Mouse (Mus musculus) kidney, adult 2 months (tissue): Measurements from ENCODE around the gene Slbp. TPM values are rescaled to one million over a fixed set of nuclear protein-coding genes. Genes with fewer than 3 reads are reported as not detected.

Experiments
- DNase-seq: peaks from one replicate; pipeline ENCODE4 v3.0.0; 2021
- H3K27ac ChIP-seq: fragments of 200-500 bp; 2 replicates; pipeline ENCODE4 v1.5.1; 2012; ENCODE audit warnings: low read depth, low read length, control low read depth, inconsistent platforms; ENCODE audit not compliant: insufficient read depth
- H3K27me3 ChIP-seq: fragments of 200-500 bp; replicated peaks from 2 replicates; pipeline ENCODE4 v1.6.1; 2012; ENCODE audit warnings: mild to moderate bottlenecking, moderate library complexity, low read length, inconsistent platforms; ENCODE audit not compliant: control insufficient read depth, insufficient read depth
- H3K36me3 ChIP-seq: fragments of 200-500 bp; 2 replicates; pipeline ENCODE4 v1.6.1; 2012; ENCODE audit warnings: mild to moderate bottlenecking, moderate library complexity, low read length, inconsistent platforms; ENCODE audit not compliant: control insufficient read depth, insufficient read depth
- H3K4me1 ChIP-seq: fragments of 200-500 bp; 2 replicates; pipeline ENCODE4 v1.6.1; 2011; ENCODE audit warnings: low read length; ENCODE audit not compliant: control insufficient read depth, insufficient read depth
- H3K4me3 ChIP-seq: fragments of 200-500 bp; 2 replicates; pipeline ENCODE4 v1.5.1; 2011; ENCODE audit warnings: mild to moderate bottlenecking, low read depth, low read length, control low read depth; ENCODE audit not compliant: insufficient read depth
- CTCF ChIP-seq: fragments of 200-500 bp; conservative IDR thresholded peaks from 2 replicates; pipeline ENCODE4 v1.5.1; 2011; ENCODE audit warnings: low read depth, mild to moderate bottlenecking, control low read depth, low read length, moderate library complexity, mixed read lengths; ENCODE audit not compliant: insufficient read depth, insufficient read length
- POLR2A ChIP-seq: fragments of 200-500 bp; IDR thresholded peaks from one replicate; pipeline ENCODE4 v1.6.1; 2011; ENCODE audit warnings: low read depth, low read length, control low read depth
- WGBS: fragments of 180-500 bp; shearing (Covaris S2); methylation state at CpG from one replicate; pipeline ENCODE4 v1.1.7; 2018; 5-methylcytosine and 5-hydroxymethylcytosine counted together
- polyA plus RNA-seq: library from polyadenylated mRNA; depleted of rRNA; stranded (reverse); fragments of >200 nt; gene quantifications from 2 replicates; pipeline ENCODE4 v1.2.3, GENCODE M21; 2012

Gene Slbp
- polyA plus RNA-seq, 1 experiment = 15.7 TPM

DNA sequence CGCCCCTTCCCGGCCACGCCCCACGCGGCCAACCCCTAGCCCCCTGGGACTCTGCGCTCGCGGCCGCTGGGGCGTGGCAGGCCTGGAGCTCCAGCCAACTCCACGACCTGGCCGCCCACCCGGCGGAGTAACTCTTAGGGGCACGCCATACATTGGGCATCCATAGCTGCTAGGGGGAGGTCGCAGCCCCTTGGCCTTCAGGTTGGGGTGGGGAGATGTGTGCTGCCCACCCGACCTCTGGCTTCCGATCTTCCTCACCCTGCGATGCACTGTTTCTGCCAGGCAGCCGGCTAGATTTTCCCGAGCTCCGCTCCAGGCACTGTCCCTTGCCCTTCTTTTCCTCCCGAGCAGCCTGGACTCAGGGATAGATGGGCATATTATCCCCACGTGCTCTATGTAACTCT is 43.3 kb upstream of the Slbp start:
- Histone ChIP-seq H3K4me3 (peak overlapping the region; percentile 45; the same call in 1 of the 2 replicates), H3K27ac (no peak overlapping the region), H3K36me3 (no peaks in the 10 kb centered on the region), H3K27me3 (no peaks in the 10 kb centered on the region; the same call in 1 of the 2 replicates), H3K4me1 (no peaks in the 10 kb centered on the region)
- TF ChIP-seq POLR2A = no peak
- TF ChIP-seq CTCF = no peak
- WGBS = 17% methylated on average over 23 of the region's 24 CpGs
- DNase-seq = no peak

DNA sequence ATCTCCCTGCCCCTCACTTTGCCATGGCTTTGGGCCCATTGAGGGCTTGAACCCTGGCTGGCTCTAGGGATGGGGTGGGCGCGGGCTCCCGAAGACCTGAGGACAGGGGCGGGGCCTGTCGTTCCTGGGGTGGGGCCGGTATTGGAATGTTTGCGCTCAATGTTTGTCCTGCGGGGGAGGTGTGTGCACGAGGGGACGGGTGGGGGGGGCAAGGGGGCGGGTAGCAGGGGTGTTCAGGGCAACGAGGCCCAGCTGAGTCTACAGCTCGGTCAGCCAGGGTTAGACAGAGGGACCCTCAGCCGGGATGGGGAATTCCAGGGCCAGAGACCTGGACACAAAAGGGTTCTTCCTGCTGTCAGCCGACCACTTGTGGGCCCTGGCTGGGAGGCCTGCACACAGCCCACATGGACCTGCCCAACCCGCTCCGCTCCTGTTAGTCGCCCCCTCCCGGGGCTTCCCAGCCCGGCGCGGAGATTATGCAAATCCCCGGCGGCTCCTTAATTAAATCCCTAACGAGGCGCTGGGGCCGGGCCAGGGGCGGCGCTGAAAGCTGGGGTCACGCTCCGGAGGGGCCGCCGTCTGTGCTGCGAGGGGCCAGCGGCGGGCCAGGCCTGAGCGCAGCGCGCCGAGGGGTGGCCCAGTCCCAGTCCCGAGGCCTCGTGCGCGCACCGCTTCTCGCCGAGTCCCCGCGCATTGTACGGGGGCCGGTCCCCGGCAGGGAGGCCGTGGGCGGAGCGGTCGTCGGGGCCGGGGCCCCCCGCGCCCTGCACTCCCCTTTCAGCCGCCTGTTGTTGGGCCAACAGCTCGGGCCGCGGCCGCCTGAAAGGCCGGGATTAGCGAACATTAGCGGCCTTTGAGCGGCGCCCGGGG is 42.7 kb upstream of the Slbp start:
- H3K4me3 ChIP-seq = peak overlapping the region; percentile 45
- H3K27ac ChIP-seq = no peak overlapping the region
- WGBS = 8% methylated on average over 68 of the region's 71 CpGs
- H3K27me3 ChIP-seq = no peaks in the 10 kb centered on the region; the same call in 1 of the 2 replicates
- no peaks in the 10 kb centered on the region for H3K36me3 ChIP-seq
- DNase-seq = no peak
- TF ChIP-seq POLR2A (no peak), CTCF (no peak)
- no peaks in the 10 kb centered on the region for H3K4me1 ChIP-seq

DNA sequence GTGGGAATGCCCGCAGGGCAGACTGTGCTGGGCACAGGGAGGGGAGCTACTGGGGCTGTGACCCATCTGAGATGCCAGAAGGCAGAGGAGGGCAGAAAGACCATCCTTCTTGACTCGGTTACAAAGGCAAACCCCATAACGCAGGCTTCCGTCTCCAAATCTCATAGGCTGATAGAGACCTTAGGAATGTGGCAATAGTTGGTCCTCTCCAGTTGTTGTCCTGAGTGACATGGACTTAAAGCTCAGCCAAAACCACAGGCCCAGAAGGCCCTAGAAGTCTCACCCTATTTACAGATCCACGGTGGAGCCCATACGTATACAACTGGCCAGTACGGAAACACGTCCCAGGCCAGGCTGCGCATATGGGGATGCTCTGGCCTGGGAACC is 42.1 kb upstream of the Slbp start:
- no peaks in the 10 kb centered on the region; the same call in 1 of the 2 replicates for H3K27me3 ChIP-seq
- H3K27ac ChIP-seq = no peak overlapping the region
- no peaks in the 10 kb centered on the region for H3K36me3 ChIP-seq
- DNase-seq = no peak
- no peak overlapping the region for H3K4me3 ChIP-seq
- H3K4me1 ChIP-seq = no peaks in the 10 kb centered on the region
- TF ChIP-seq CTCF = no peak
- no peak for TF ChIP-seq POLR2A
- 95% methylated on average over 9 of the region's 9 CpGs for WGBS

DNA sequence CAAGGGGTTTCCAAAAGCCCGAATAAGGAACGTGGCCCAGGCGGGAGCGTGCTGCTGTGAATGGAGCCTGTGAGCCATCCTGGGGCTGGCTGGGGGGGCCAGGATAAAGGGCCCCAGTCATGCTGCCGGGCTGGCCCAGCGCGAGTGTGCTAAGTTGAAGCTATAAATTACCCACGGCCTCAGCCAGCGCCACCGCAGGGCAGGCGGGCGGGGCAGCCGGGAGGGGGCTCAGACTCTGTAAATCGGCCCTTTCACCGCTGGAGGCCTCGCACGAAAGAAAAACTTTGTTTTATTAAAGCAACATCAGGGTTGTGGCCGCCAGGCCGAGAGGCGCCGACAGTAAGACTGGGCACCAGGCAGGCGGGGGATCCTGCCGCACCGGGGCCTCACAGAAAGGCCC is 40.0 kb upstream of the Slbp start:
- Histone ChIP-seq H3K4me3 (no peak overlapping the region), H3K36me3 (no peaks in the 10 kb centered on the region), H3K27me3 (no peaks in the 10 kb centered on the region; the same call in 1 of the 2 replicates), H3K4me1 (no peaks in the 10 kb centered on the region), H3K27ac (no peak overlapping the region)
- no peak for TF ChIP-seq POLR2A
- 34% methylated on average over 24 of the region's 24 CpGs for WGBS
- no peak for DNase-seq

DNA sequence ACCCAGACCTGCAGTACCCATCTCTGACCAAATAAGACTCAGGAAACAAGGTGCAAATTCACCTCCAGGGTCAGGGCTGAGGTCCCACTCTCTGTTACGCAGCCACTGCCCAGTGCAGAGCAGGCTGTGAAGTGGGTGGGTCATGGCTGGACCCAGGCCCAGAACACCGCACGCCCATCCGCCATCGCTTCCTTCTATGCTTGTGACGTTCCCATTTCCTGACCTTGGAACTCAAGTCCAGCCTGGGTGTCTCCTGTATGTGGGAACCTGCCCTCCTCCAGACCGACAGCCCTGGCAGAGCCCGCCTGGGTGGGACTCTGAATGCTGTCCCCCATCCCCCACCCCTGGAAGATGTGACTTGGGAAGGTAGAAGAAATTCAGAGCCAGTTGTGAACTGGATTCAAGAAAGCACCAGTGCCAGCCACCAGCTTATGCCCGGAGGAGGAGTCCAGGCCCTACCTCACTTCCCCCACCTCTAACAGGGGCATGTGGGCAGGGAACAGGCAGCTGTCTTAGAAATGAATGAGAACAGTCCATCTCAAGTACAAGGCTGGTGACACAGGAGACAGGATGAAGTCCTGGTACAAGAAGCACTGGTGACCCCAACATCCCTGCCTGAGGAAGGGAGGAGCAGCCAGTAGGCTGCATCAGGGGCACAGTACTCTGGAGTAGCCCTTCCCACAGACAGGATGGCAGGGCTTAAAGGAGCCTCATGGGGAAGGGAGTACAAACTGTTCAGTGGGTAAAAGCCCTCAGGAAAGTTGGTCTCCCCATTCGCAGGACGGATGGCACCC is 37.7 kb upstream of the Slbp start:
- Histone ChIP-seq H3K36me3 (no peaks in the 10 kb centered on the region), H3K27ac (peak overlapping the region; percentile 44; the same call in 1 of the 2 replicates), H3K27me3 (no peaks in the 10 kb centered on the region; the same call in 1 of the 2 replicates), H3K4me1 (no peaks in the 10 kb centered on the region), H3K4me3 (no peak overlapping the region)
- peak; percentile 73 for DNase-seq
- WGBS = 63% methylated on average over 11 of the region's 11 CpGs
- TF ChIP-seq CTCF (no peak), POLR2A (no peak)

DNA sequence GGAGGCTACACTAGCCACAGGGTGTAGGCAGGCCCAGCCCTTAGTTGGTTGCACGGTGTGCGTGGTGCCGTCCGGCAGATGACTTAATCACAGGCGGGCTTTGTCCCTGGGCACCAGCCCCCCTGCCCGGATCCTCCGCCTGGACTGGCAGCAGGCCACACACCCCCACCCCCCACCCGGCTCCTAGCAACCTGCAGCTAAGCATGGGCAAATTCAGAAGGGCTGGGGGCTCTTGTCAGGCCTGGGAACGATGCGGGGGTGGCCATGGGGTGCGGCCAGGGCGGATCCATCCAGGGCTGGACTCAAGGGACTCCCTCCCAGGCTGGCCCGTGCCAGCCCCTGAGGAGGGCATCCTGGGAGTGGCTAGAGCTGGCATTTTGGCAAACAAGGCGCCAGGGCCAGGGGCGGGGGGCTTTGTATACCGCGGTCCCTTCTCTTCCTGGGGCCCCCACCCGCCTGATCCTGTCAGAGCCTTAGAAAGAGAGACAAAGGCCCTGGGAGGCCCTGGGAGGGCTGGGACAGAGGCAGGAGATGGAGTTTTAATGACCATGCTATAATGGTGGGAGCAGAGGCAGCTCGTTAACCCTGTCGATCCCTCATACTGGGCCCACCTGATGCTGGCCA is 37.0 kb upstream of the Slbp start:
- no peaks in the 10 kb centered on the region for H3K36me3 ChIP-seq
- DNase-seq = peak; percentile 17
- 50% methylated on average over 20 of the region's 20 CpGs for WGBS
- peak overlapping the region; percentile 44; the same call in 1 of the 2 replicates for H3K27ac ChIP-seq
- no peaks in the 10 kb centered on the region for H3K4me1 ChIP-seq
- no peak for TF ChIP-seq POLR2A
- TF ChIP-seq CTCF = no peak
- no peak overlapping the region for H3K4me3 ChIP-seq
- H3K27me3 ChIP-seq = no peaks in the 10 kb centered on the region
